Mouse (Mus musculus): ENCODE results near the gene Arhgef1.

- TF ChIP-seq USF1 (IDR thresholded peaks at IDR 0.05; ENCODE audit: low read depth), result no peak
- TF ChIP-seq POLR2A (IDR thresholded peaks at IDR 0.05; ENCODE audit: insufficient read length, low read depth), result peak; percentile 29
Observed at GRCm38 (mm10) chr7:24885468-24886307, 17.0 kb upstream of the Arhgef1 start.
